Mouse (Mus musculus) heart, postnatal 0 days (tissue): Measurements from ENCODE around the gene Alx3.

Source experiments
- CTCF ChIP-seq: IDR thresholded peaks from 2 replicates; pipeline ENCODE4 v1.5.1; 2016; ENCODE audit warnings: antibody characterized with exemption, control low read depth, low read depth
- EP300 ChIP-seq: IDR thresholded peaks from 2 replicates; pipeline ENCODE4 v1.6.1; 2016; ENCODE audit warnings: antibody characterized with exemption, low read depth

DNA sequence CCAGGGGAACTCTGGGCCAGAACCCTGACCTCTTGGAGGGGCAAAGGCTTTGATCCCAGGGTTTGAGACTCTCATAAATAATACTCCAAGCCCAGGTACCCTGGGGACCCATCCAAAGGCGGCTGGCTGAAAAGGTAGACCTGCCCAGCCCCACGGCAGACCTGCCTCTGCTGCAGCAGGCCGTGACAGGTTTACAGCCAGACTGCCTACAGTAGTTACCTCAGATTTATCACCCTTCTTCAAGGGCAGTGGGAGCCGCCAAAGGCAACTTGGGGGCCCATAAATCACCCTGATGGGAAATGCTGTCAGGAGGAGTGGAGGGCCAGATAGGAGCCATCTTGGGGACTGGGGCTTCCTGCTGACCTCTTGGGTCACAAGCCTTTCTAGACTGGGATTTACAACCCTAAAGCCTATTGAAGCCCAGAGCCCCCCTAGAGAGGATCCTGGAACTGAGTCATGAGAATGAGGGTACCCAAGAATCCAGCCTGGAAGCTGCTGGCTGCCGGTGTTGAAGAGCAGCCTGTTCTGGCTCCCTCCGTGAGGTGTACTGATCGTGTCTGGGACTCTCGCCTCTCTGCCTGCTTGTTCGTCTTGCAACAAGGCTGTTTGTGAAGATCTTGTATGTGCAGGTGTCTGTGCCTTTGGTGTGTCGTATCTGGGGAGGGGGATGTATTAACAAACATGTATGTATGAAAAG is 49.0 kb upstream of the Alx3 start:
- TF ChIP-seq EP300: no peak
- TF ChIP-seq CTCF: no peak
